Mouse (Mus musculus) spleen, adult 2 months (tissue): ENCODE measurements around the gene Lmod3.

Source experiments
- CTCF ChIP-seq: fragments of 200-500 bp; IDR thresholded peaks from 2 replicates; pipeline ENCODE4 v1.5.1; 2011; ENCODE audit warnings: mild to moderate bottlenecking, inconsistent platforms; ENCODE audit not compliant: insufficient read depth, insufficient read length, insufficient replicate concordance; ENCODE audit errors: extremely low read depth
- POLR2A ChIP-seq: fragments of 200-500 bp; IDR thresholded peaks from 2 replicates; pipeline ENCODE4 v1.6.1; 2011; ENCODE audit warnings: low read depth, low read length, inconsistent platforms

GRCm38 (mm10) chr6:97272349-97272748, 19.8 kb upstream of the Lmod3 start:
- TF ChIP-seq POLR2A (no peak), CTCF (no peak)
